Mouse (Mus musculus) midbrain, postnatal 0 days (tissue): ENCODE data around the gene Adgre4. TPM values are rescaled to one million over a fixed set of nuclear protein-coding genes. Genes with fewer than 3 reads are reported as not detected.

Experiments
- ATAC-seq: fragments of 200-750 bp; cut with Nextera tagmentation; 2 replicates; pipeline ENCODE4 v1.8.0; 2017; ENCODE audit warnings: moderate number of reproducible peaks, mild to moderate bottlenecking, moderate TSS enrichment, moderate library complexity; ENCODE audit not compliant: low FRiP score
- DNase-seq: peaks from one replicate; pipeline ENCODE4 v3.0.0-alpha.2; 2015; ENCODE audit warnings: low spot score
- H3K27ac ChIP-seq: fragments of 300-500 bp; sonication (generic); 2 replicates; pipeline ENCODE4 v1.5.1; 2014; ENCODE audit warnings: low read depth, mild to moderate bottlenecking, low read length, mixed read lengths
- H3K27me3 ChIP-seq: fragments of 300-500 bp; sonication (generic); 2 replicates; pipeline ENCODE4 v1.6.1; 2014; ENCODE audit warnings: low read length, control low read depth, mixed read lengths; ENCODE audit not compliant: insufficient read depth
- H3K36me3 ChIP-seq: fragments of 300-500 bp; sonication (generic); 2 replicates; pipeline ENCODE4 v1.6.1; 2014; ENCODE audit warnings: low read length, control low read depth, mixed read lengths; ENCODE audit not compliant: insufficient read depth
- H3K4me1 ChIP-seq: fragments of 300-500 bp; sonication (generic); 2 replicates; pipeline ENCODE4 v1.6.1; 2014; ENCODE audit warnings: mild to moderate bottlenecking, control low read depth, antibody characterized with exemption, low read length, mixed read lengths; ENCODE audit not compliant: insufficient read depth
- H3K4me2 ChIP-seq: fragments of 300-500 bp; sonication (generic); 2 replicates; pipeline ENCODE4 v1.6.1; 2014; ENCODE audit warnings: low read depth, mild to moderate bottlenecking, low read length, mixed read lengths; ENCODE audit not compliant: poor library complexity, severe bottlenecking
- H3K4me3 ChIP-seq: fragments of 300-500 bp; sonication (generic); 2 replicates; pipeline ENCODE4 v1.5.1; 2014; ENCODE audit warnings: low read depth, mild to moderate bottlenecking, low read length, moderate library complexity
- H3K9ac ChIP-seq: fragments of 300-500 bp; sonication (generic); replicated peaks from 2 replicates; pipeline ENCODE4 v1.6.1; 2014; ENCODE audit warnings: mild to moderate bottlenecking, low read length, moderate library complexity, mixed read lengths; ENCODE audit not compliant: poor library complexity, severe bottlenecking
- H3K9me3 ChIP-seq: fragments of 300-500 bp; sonication (generic); 2 replicates; pipeline ENCODE4 v1.6.1; 2016; ENCODE audit warnings: low read length, control low read depth
- CTCF ChIP-seq: IDR thresholded peaks from 2 replicates; pipeline ENCODE4 v1.5.1; 2016; ENCODE audit warnings: antibody characterized with exemption, mild to moderate bottlenecking
- WGBS: fragments of 180-500 bp; shearing (Covaris S2); extraction: QIAGEN DNeasy Blood & Tissue Kit; methylation state at CpG from one replicate; pipeline ENCODE4 v1.1.7; 2014; 5-methylcytosine and 5-hydroxymethylcytosine counted together
- polyA plus RNA-seq: library from polyadenylated mRNA; unstranded; fragments of >200 nt; fragmentation: Nextera tagmentation; extraction: Ambion mirVana; gene quantifications from 2 replicates; pipeline ENCODE4 v1.2.1, GENCODE M21; 2015
- total RNA-seq: library from RNA; depleted of rRNA; stranded (reverse); fragments of >200 nt; gene quantifications from 2 replicates; pipeline ENCODE4 v1.2.3, GENCODE M21; 2014; rRNA removed

Adgre4 gene
- total RNA-seq = 0.11 TPM in 1 of 2 replicates, not detected in the other
- polyA plus RNA-seq = 0.10 and 0.11 TPM in 2 replicates

- no peaks in the 10 kb centered on the region for H3K36me3 ChIP-seq
- no peak within 1 kb of the TSS for H3K9ac ChIP-seq
- no peaks in the 10 kb centered on the region for H3K9me3 ChIP-seq
- no peaks in the 10 kb centered on the region for H3K27me3 ChIP-seq
- no peaks in the 10 kb centered on the region for H3K4me1 ChIP-seq
- 82% methylated on average over 2 of the region's 2 CpGs for WGBS
- no peak within 1 kb of the TSS for H3K4me2 ChIP-seq
- no peak for TF ChIP-seq CTCF
- no peak within 1 kb of the TSS for H3K4me3 ChIP-seq
- DNase-seq (no peak), ATAC-seq (no peak)
- no peak within 1 kb of the TSS for H3K27ac ChIP-seq
Observed at GRCm38 (mm10) chr17:55749786-55750185, at the start of gene Adgre4. Gene Adgre4, plus strand, starts transcription at chr17:55749984.

GRCm38 (mm10) chr17:55702161-55702820 lies 47.5 kb upstream of the Adgre4 start:
- Histone ChIP-seq H3K27ac (no peak overlapping the region), H3K9me3 (no peaks in the 10 kb centered on the region), H3K9ac (no peak overlapping the region), H3K4me2 (no peak overlapping the region), H3K4me3 (no peak overlapping the region), H3K36me3 (peaks cover 6% of the 10 kb centered on the region), H3K4me1 (no peaks in the 10 kb centered on the region), H3K27me3 (no peaks in the 10 kb centered on the region)
- peak; percentile 87 for TF ChIP-seq CTCF
- peak; percentile 70; the same call in 1 of the 2 replicates for ATAC-seq
- DNase-seq = peak; percentile 90
- WGBS = 57% methylated on average over 3 of the region's 3 CpGs

- no peak overlapping the region for H3K4me2 ChIP-seq
- no peaks in the 10 kb centered on the region for H3K27me3 ChIP-seq
- 71% methylated on average over 5 of the region's 5 CpGs for WGBS
- H3K36me3 ChIP-seq = peaks cover 4% of the 10 kb centered on the region; the same call in 1 of the 2 replicates
- no peak overlapping the region for H3K4me3 ChIP-seq
- H3K27ac ChIP-seq = no peak overlapping the region
- DNase-seq (no peak), ATAC-seq (no peak)
- no peak for TF ChIP-seq CTCF
- H3K9ac ChIP-seq = no peak overlapping the region
- no peaks in the 10 kb centered on the region for H3K9me3 ChIP-seq
- H3K4me1 ChIP-seq = no peaks in the 10 kb centered on the region
Observed at GRCm38 (mm10) chr17:55702865-55703264, 46.9 kb upstream of the Adgre4 start.

- peak; percentile 98 for DNase-seq
- Histone ChIP-seq H3K36me3 (no peaks in the 10 kb centered on the region; the same call in 1 of the 2 replicates), H3K9ac (peak within 1 kb of the TSS; percentile 39), H3K9me3 (no peaks in the 10 kb centered on the region), H3K27ac (no peak within 1 kb of the TSS), H3K4me1 (no peaks in the 10 kb centered on the region), H3K4me2 (peak within 1 kb of the TSS; percentile 91), H3K27me3 (no peaks in the 10 kb centered on the region), H3K4me3 (peak within 1 kb of the TSS; percentile 65)
- peak; percentile 97 for ATAC-seq
- under 1% methylated on average over 37 of the region's 37 CpGs for WGBS
- peak; percentile 48 for TF ChIP-seq CTCF
Observed at GRCm38 (mm10) chr17:55711984-55712811, 37.6 kb upstream of the Adgre4 start, which contains the start of gene Pot1b. Gene Pot1b, minus strand, starts transcription at chr17:55712628.

GRCm38 (mm10) chr17:55721270-55721669 lies 28.5 kb upstream of the Adgre4 start:
- WGBS = 79% methylated on average over 1 of the region's 1 CpGs
- DNase-seq = no peak
- ATAC-seq = no peak

GRCm38 (mm10) chr17:55722250-55722649 lies 27.5 kb upstream of the Adgre4 start:
- Histone ChIP-seq H3K9me3 (no peaks in the 10 kb centered on the region), H3K27ac (no peak overlapping the region), H3K36me3 (no peaks in the 10 kb centered on the region), H3K27me3 (no peaks in the 10 kb centered on the region), H3K9ac (no peak overlapping the region), H3K4me3 (no peak overlapping the region), H3K4me2 (no peak overlapping the region), H3K4me1 (no peaks in the 10 kb centered on the region)
- ATAC-seq = no peak
- 84% methylated on average over 2 of the region's 2 CpGs for WGBS
- no peak for DNase-seq
- no peak for TF ChIP-seq CTCF

More at GRCm38 (mm10) chr17:55721270-55721669, 28.5 kb upstream of the Adgre4 start:
- Histone ChIP-seq H3K9ac (no peak overlapping the region), H3K4me3 (no peak overlapping the region), H3K4me2 (no peak overlapping the region), H3K27ac (no peak overlapping the region), H3K36me3 (no peaks in the 10 kb centered on the region), H3K27me3 (no peaks in the 10 kb centered on the region), H3K4me1 (no peaks in the 10 kb centered on the region), H3K9me3 (no peaks in the 10 kb centered on the region)
- no peak for TF ChIP-seq CTCF
